Mouse (Mus musculus): ENCODE measurements at regions not wholly inside any gene's neighbourhood (a gene's known extent, or its start where the extent isn't known, plus 50 kb on each side); places are given as distances from the start of the nearest gene placed in this dataset.

DNA sequence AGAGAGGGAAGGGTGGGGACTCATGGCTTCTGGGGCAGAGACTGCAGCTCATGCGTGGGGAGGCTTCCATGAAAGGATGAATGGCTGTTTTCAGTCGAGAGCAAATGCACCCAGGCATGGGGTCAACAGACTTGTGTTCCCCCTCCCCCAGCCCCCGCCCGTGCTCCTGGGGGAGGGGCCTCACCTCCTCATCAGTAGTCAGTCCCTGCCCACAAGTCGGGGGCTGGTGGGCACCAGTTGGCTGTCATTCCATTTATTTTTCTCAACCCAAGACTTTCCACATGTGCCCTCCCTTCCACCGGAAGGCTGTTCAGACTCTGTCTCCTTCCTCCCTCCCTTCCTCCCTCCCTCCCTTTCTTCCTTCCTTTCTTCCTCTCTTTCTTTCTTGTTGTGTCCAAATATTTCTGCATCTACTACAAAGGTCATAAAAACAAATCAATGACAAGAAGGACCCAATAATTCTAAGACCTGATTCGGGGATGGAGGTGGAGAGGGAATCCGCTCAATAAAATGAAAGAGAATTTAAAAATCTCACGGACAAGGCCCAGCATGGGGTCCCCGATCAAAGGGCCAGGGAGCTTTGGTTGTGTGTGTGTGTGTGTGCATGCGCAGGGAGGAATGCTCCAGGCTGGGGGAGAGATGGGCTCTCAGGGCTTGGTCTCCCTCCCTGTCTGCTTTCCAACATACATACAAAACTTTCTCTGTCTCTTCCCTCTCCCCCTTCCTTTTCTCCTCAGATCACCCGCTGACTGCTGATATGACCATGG is 57.7 kb downstream of the Rpl14 start:
- DNase-seq (ENCODE audit: low read depth, low spot score): no peak

DNA sequence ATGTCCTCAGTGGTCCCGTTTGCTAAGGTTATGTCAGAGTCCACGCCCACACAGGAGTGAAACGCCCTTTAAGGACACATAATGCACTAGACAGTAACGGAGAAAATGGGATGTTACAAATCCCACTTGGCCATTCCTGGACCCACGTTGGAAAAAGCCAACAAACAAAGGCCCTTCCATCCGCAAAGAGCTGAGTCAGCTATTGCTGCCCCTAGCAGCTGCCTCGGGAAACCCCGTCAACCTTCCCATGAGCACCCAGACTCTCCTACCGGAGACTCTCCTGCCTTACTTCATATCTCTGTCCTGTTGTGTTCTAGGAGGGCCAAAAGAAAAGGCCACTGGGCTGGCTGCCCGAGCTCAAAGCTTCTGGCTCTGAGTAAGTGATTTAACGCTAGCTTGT is 58.4 kb downstream of the Rpl14 start:
- DNase-seq (ENCODE audit: low read depth, low spot score): no peak

DNA sequence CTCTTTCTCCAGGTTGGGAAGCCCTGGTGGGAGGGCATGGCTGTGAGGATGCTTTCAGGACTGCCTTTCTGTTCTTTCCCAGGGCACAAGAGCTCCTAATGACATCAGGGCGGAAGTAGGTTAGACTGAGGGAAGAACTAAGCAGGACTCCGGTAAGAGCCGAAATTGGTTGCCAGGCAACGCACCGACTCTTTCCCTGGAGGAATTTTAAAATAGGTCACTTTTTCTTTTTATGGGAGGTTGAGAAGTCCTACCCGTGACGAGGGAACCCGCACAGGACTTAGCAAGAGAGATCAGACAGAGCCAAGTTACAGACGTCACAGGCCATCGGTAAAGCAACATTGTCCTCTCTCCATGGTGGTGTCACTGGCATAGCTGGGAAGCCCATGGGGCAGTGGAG is 61.6 kb downstream of the Rpl14 start:
- peak; percentile 23 for DNase-seq (ENCODE audit: low read depth, low spot score)

- no peak for DNase-seq (ENCODE audit: low read depth, low spot score)
Observed at GRCm38 (mm10) chr9:120642656-120643055, 71.4 kb downstream of the Rpl14 start.

GRCm38 (mm10) chr9:120643371-120643770 is 72.1 kb downstream of the Rpl14 start:
- DNase-seq (ENCODE audit: low read depth, low spot score): no peak

DNA sequence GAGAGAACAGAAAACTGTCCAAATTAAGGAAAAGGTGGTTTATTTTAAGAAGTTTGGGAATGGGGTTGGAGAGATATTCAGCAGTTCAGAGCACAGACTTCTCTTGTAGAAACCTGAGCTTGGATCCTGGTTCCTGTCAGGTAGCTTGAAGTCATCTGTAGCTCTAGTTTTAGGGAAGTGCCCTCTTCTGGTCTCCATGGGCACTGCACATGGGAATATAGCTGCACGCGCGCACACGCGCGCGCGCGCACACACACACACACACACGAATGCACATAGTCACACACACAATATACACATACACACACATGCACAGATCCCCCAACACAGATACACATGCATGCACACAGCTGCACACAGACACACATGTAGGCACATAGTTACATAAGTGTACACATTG is 74.5 kb downstream of the Rpl14 start:
- peak; percentile 61 for DNase-seq (ENCODE audit: low read depth, low spot score)

DNA sequence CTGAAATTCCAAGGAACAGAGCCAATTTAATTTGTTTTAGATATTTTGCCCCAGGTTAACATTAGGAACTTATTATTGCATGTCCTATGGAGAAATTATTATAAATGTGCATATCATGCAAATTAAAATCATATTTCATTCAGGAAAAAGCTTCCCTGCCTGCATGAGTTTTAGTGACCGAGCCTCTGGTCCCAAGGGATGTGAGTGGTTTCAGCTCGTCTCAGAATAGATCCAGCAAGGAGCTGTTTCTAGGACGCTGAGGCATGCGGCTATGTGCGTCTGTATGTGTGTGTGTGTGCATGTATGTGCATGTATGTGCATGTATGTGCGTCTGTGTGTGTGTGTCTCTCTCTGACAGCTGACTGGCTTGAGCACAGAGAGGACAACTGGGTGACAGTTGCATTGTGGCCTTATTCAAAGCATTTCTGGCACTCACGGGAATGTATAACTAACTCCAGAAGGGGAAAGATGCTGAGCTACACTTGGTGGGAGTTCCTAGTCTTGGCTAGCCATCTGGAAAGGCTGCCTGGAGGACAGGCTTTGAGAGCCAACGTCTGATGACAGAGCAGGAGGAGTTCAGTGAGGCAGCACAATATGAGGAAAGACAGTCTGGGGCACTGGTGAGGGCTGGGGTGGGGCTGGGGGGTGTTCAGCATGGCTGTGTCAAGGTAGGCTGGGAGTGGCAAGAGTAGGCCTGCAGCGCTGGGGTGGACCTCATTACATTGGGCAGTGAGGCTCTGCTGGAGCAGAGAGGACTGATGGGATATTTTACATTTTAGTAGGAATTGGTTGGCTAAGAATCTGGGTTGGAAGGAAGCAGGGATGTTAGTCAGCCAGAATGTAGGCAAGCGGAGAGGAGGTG is 75.8 kb downstream of the Rpl14 start:
- DNase-seq (ENCODE audit: low read depth, low spot score): no peak

DNA sequence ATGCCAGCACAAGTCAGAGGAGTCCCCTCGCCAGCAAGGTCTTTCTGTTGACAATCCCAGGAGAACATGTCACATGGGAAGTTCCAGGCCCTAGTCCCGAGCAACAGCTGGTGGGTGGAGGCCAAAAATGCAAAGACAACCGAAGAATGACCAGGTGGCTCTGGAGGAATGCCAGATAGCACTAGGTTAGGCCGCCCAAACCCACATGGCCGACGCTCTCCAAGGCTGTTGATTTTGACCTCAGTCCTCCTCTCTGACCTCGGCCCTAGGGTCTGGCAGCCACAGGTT is 76.4 kb downstream of the Rpl14 start:
- no peak for DNase-seq (ENCODE audit: low read depth, low spot score)

- no peak for DNase-seq (ENCODE audit: low read depth, low spot score)
Observed at GRCm38 (mm10) chr9:120652733-120653132, 81.5 kb downstream of the Rpl14 start.

- DNase-seq (ENCODE audit: low read depth, low spot score): no peak
Observed at GRCm38 (mm10) chr9:120653170-120653569, 81.9 kb downstream of the Rpl14 start.

DNA sequence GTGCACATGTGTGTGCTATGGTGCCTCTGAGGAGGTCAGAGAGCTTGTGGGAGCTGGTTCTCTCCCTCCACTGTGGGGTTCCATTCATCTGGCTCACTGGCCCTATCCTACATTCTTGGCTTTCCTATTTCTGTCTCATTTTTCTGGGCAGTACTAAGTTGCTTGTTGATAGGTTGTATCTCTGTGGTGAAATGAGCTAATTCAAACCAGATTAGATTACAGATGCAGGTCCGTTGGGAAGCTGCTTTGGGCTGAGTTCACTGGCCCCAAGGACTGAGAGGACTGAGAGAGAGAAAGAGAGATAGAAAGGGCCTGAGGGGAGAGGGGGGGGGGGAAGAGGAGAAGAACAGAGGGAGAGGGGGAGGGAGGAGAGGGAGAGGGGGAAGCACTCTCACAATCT is 83.5 kb downstream of the Rpl14 start:
- DNase-seq (ENCODE audit: low read depth, low spot score): no peak

- DNase-seq (ENCODE audit: low read depth, low spot score): peak; percentile 64
Observed at GRCm38 (mm10) chr9:120656976-120657375, 85.7 kb downstream of the Rpl14 start.

DNA sequence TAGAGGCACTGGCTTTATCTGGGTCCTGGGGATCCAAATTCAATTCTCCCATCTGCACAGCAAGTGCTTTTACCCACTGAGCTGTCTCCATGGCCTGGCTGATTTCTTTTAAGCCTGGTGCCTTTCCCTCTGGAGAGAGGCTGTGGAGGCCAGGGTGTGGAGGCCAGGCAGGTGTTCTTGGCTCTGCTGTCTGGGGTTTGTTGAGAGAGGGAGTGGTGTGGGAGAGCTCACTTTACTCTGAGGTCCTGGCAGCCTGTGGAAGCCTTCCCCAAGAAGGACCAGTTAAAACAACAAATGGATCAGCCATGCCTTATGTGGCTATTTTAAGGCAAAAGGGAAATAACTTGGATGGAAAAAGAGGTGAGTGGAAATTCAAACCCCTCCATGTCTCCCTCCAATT is 86.5 kb downstream of the Rpl14 start:
- DNase-seq (ENCODE audit: low read depth, low spot score): no peak

GRCm38 (mm10) chr9:120658576-120658975 is 87.3 kb downstream of the Rpl14 start:
- DNase-seq (ENCODE audit: low read depth, low spot score): no peak

DNA sequence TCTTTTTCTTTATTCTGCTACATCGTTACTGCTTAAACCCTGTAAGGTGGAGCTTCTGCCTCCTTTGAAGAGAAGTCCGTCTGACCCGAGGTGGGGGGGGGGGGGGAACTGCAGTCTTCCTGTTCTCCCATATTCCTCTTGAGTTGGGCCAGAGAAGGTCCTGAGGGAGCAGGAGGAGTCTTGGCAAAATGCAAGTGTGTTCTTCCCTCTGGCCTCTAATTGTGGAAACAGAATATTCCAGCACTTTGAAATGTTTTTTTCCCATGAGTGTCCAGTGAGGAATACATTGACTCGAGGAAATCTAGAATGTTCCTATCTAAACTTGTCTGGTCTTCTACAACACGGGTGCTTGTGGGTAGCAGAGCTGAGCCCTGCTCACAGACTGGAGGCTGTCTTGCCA is 90.0 kb downstream of the Rpl14 start:
- no peak for DNase-seq (ENCODE audit: low read depth, low spot score)

GRCm38 (mm10) chr9:120661641-120662227 is 90.5 kb downstream of the Rpl14 start:
- DNase-seq (ENCODE audit: low read depth, low spot score): no peak

DNA sequence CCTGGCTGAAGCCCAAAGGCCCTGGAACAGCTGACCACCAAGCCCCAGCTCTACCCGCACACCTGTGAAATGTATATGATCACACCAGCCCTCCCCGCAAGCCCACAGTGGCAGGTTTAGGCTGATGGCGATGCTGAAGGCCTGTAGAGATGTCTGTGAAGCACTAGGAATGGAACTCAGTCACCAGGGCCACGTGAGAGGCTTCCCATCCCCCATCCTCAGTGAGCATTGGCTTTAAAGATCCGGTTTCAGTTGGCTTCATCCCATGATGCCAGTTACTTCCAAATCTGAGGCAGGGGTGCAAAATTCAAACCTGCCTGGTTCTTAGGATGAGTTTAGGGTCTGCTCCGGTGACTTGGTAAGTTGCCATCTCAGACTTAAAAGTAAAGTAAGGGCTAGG is 91.9 kb downstream of the Rpl14 start:
- no peak for DNase-seq (ENCODE audit: low read depth, low spot score)

GRCm38 (mm10) chr9:120664086-120664485 is 92.8 kb downstream of the Rpl14 start:
- no peak for DNase-seq (ENCODE audit: low read depth, low spot score)

DNA sequence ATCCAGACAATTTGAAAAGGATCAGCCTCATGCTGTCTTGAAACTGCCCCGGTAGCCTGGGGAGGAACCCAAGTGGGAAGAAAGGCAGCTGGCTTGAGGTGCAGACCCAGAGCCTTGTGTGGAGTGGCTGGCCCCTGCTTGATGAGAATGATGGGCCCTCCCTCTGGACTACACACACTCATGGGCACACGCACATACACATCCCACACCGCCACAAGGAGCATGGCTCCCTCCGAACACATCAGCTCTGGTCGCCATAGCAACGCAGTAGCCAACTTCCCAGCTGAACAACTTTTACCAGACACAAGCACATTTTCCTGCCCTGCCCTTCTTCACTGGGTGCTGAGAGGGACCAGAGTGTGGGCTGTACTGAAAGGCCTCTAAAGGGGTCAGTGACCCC is 101.2 kb downstream of the Rpl14 start:
- peak; percentile 76 for DNase-seq (ENCODE audit: low read depth, low spot score)

GRCm38 (mm10) chr9:120674855-120675254 is 103.6 kb downstream of the Rpl14 start:
- DNase-seq (ENCODE audit: low read depth, low spot score): peak; percentile 38

DNA sequence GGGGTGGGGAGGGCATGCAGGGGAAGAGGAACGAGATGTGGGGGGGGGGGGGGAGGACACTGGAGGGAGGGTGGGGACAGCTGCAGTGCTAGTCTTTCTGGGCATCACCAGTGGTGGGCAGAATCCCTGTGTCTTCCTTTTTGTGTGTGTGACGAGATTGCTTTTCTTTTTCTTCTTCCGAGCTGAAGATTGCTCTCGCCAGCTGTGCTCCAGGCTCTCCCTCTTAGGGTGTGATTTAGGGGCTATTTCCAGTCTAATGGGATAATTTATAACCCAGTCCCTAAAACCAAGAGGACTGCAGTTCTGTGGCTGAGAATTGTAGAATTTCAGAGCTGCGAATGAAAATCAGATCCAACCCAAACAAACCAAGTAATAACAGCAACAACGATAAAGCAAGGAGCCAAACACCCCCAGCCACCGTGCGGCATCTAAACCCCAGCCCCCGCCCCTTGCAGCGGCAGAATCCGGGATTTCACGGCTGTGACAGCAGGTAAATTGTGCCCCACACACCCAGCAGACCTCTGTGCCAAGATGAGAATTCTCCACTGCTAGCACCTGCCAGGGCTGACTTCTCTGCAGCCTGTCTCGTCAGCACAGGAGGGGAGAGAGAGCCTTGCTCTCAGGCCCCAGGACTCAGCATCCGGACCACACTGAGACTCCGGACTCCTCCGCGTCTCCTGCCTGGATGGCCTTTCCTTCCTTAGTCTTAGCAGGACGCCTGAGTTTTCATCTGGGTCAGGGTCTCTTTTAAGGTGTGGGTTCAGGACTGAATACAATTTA is 104.3 kb downstream of the Rpl14 start:
- DNase-seq (ENCODE audit: low read depth, low spot score): peak; percentile 26

GRCm38 (mm10) chr9:120676301-120676700 is 105.1 kb downstream of the Rpl14 start:
- DNase-seq (ENCODE audit: low read depth, low spot score): no peak

Data from R1 (cell line).